Mouse (Mus musculus) kidney, embryonic 14.5 days (tissue): ENCODE data around the gene Cers2. TPM values are rescaled to one million over a fixed set of nuclear protein-coding genes. Genes with fewer than 3 reads are reported as not detected.

Source experiments
- ATAC-seq: fragments of 200-750 bp; cut with Nextera tagmentation; 2 replicates; pipeline ENCODE4 v1.8.0; 2017; ENCODE audit warnings: moderate number of reproducible peaks, mild to moderate bottlenecking, moderate TSS enrichment, moderate library complexity; ENCODE audit not compliant: low FRiP score, low TSS enrichment
- H3K27ac ChIP-seq: fragments of 300-500 bp; sonication (generic); 2 replicates; pipeline ENCODE4 v1.5.1; 2014; ENCODE audit warnings: low read depth, mild to moderate bottlenecking, low read length, moderate library complexity, mixed read lengths
- H3K27me3 ChIP-seq: fragments of 300-500 bp; sonication (generic); 2 replicates; pipeline ENCODE4 v1.6.1; 2014; ENCODE audit warnings: mild to moderate bottlenecking, low read length; ENCODE audit not compliant: control insufficient read depth, insufficient read depth
- H3K36me3 ChIP-seq: fragments of 300-500 bp; sonication (generic); 2 replicates; pipeline ENCODE4 v1.6.1; 2014; ENCODE audit warnings: low read length, mixed read lengths; ENCODE audit not compliant: control insufficient read depth, insufficient read depth
- H3K4me1 ChIP-seq: fragments of 300-500 bp; sonication (generic); 2 replicates; pipeline ENCODE4 v1.6.1; 2014; ENCODE audit warnings: low read length, mixed read lengths; ENCODE audit not compliant: control insufficient read depth, insufficient read depth
- H3K4me2 ChIP-seq: fragments of 300-500 bp; sonication (generic); replicated peaks from 2 replicates; pipeline ENCODE4 v1.6.1; 2014; ENCODE audit warnings: low read depth, mild to moderate bottlenecking, low read length
- H3K4me3 ChIP-seq: fragments of 300-500 bp; sonication (generic); 2 replicates; pipeline ENCODE4 v1.5.1; 2014; ENCODE audit warnings: mild to moderate bottlenecking, low read length
- H3K9ac ChIP-seq: fragments of 300-500 bp; sonication (generic); 2 replicates; pipeline ENCODE4 v1.6.1; 2014; ENCODE audit warnings: low read depth, mild to moderate bottlenecking, low read length, moderate library complexity
- H3K9me3 ChIP-seq: fragments of 300-500 bp; sonication (generic); 2 replicates; pipeline ENCODE4 v1.6.1; 2016; ENCODE audit warnings: low read length; ENCODE audit not compliant: control insufficient read depth
- WGBS: fragments of 180-500 bp; shearing (Covaris S2); extraction: QIAGEN DNeasy Blood & Tissue Kit; methylation state at CpG from one replicate; pipeline ENCODE4 v1.1.7; 2014; 5-methylcytosine and 5-hydroxymethylcytosine counted together
- polyA plus RNA-seq: library from polyadenylated mRNA; unstranded; fragments of >200 nt; fragmentation: Nextera tagmentation; extraction: Ambion mirVana; gene quantifications from 2 replicates; pipeline ENCODE4 v1.2.1, GENCODE M21; 2014

The Cers2 gene
- polyA plus RNA-seq, 1 experiment from 2014 or later, result 154 TPM

- Histone ChIP-seq H3K27me3 (no peaks in the 10 kb centered on the region), H3K27ac (no peak overlapping the region), H3K9ac (no peak overlapping the region), H3K4me2 (no peak overlapping the region), H3K4me1 (peaks cover 22% of the 10 kb centered on the region), H3K9me3 (no peaks in the 10 kb centered on the region), H3K4me3 (no peak overlapping the region), H3K36me3 (peaks cover 50% of the 10 kb centered on the region)
- 77% methylated on average over 2 of the region's 2 CpGs for WGBS
- ATAC-seq, result no peak
These were observed 4.5 kb downstream of the Cers2 start for GRCm38 (mm10) chr3:95319110-95319509.

GRCm38 (mm10) chr3:95319701-95320625 lies 5.4 kb downstream of the Cers2 start:
- no peaks in the 10 kb centered on the region for H3K27me3 ChIP-seq
- H3K36me3 ChIP-seq, result peaks cover 58% of the 10 kb centered on the region
- no peak overlapping the region for H3K4me2 ChIP-seq
- no peak overlapping the region for H3K27ac ChIP-seq
- H3K4me1 ChIP-seq, result peaks cover 22% of the 10 kb centered on the region
- ATAC-seq, result no peak
- no peak overlapping the region for H3K9ac ChIP-seq
- no peaks in the 10 kb centered on the region for H3K9me3 ChIP-seq
- 69% methylated on average over 12 of the region's 12 CpGs for WGBS
- no peak overlapping the region for H3K4me3 ChIP-seq

GRCm38 (mm10) chr3:95323429-95323828 lies 8.8 kb downstream of the Cers2 start:
- no peak overlapping the region for H3K9ac ChIP-seq
- H3K27ac ChIP-seq, result no peak overlapping the region
- no peak for ATAC-seq
- WGBS, result 93% methylated on average over 3 of the region's 3 CpGs
- H3K9me3 ChIP-seq, result no peaks in the 10 kb centered on the region
- H3K4me1 ChIP-seq, result peaks cover 5% of the 10 kb centered on the region; the same call in 1 of the 2 replicates
- no peak overlapping the region for H3K4me2 ChIP-seq
- peaks cover 93% of the 10 kb centered on the region for H3K36me3 ChIP-seq
- no peaks in the 10 kb centered on the region for H3K27me3 ChIP-seq
- no peak overlapping the region for H3K4me3 ChIP-seq

GRCm38 (mm10) chr3:95324454-95325144 lies 10.0 kb downstream of the Cers2 start:
- H3K4me1 ChIP-seq, result no peaks in the 10 kb centered on the region
- H3K27me3 ChIP-seq, result no peaks in the 10 kb centered on the region
- peaks cover 99% of the 10 kb centered on the region for H3K36me3 ChIP-seq
- no peak for ATAC-seq
- no peak overlapping the region for H3K4me3 ChIP-seq
- no peak overlapping the region for H3K9ac ChIP-seq
- no peak overlapping the region for H3K4me2 ChIP-seq
- no peaks in the 10 kb centered on the region for H3K9me3 ChIP-seq
- WGBS, result 86% methylated on average over 6 of the region's 6 CpGs
- H3K27ac ChIP-seq, result no peak overlapping the region

GRCm38 (mm10) chr3:95328803-95329404 lies 14.3 kb downstream of the Cers2 start:
- Histone ChIP-seq H3K4me2 (no peak overlapping the region), H3K4me3 (no peak overlapping the region), H3K9me3 (no peaks in the 10 kb centered on the region), H3K27me3 (no peaks in the 10 kb centered on the region), H3K4me1 (no peaks in the 10 kb centered on the region), H3K27ac (no peak overlapping the region), H3K36me3 (peaks cover 91% of the 10 kb centered on the region), H3K9ac (no peak overlapping the region)
- no peak for ATAC-seq
- 92% methylated on average over 1 of the region's 1 CpGs for WGBS

GRCm38 (mm10) chr3:95331528-95331927 lies 16.9 kb downstream of the Cers2 start:
- 100% methylated on average over 1 of the region's 1 CpGs for WGBS
- peaks cover 89% of the 10 kb centered on the region for H3K36me3 ChIP-seq

GRCm38 (mm10) chr3:95337345-95337744 lies 22.8 kb downstream of the Cers2 start:
- WGBS, result 95% methylated on average over 4 of the region's 4 CpGs
- no peak overlapping the region for H3K4me3 ChIP-seq
- ATAC-seq, result no peak
- no peaks in the 10 kb centered on the region for H3K27me3 ChIP-seq
- H3K4me1 ChIP-seq, result no peaks in the 10 kb centered on the region
- H3K36me3 ChIP-seq, result peaks cover 92% of the 10 kb centered on the region
- no peak overlapping the region for H3K4me2 ChIP-seq
- no peak overlapping the region for H3K27ac ChIP-seq
- no peak overlapping the region for H3K9ac ChIP-seq
- H3K9me3 ChIP-seq, result no peaks in the 10 kb centered on the region

More at GRCm38 (mm10) chr3:95331528-95331927, 16.9 kb downstream of the Cers2 start:
- Histone ChIP-seq H3K27ac (no peak overlapping the region), H3K4me1 (no peaks in the 10 kb centered on the region), H3K4me2 (no peak overlapping the region), H3K4me3 (no peak overlapping the region), H3K9ac (no peak overlapping the region), H3K27me3 (no peaks in the 10 kb centered on the region), H3K9me3 (no peaks in the 10 kb centered on the region)
- ATAC-seq, result no peak

- 91% methylated on average over 4 of the region's 4 CpGs for WGBS
- H3K4me3 ChIP-seq, result no peak overlapping the region
- no peak overlapping the region for H3K9ac ChIP-seq
- H3K36me3 ChIP-seq, result peaks cover 92% of the 10 kb centered on the region
- H3K27ac ChIP-seq, result no peak overlapping the region
- no peak for ATAC-seq
- no peak overlapping the region for H3K4me2 ChIP-seq
- H3K27me3 ChIP-seq, result no peaks in the 10 kb centered on the region
- H3K9me3 ChIP-seq, result no peaks in the 10 kb centered on the region
- H3K4me1 ChIP-seq, result no peaks in the 10 kb centered on the region
These were observed 23.7 kb downstream of the Cers2 start for GRCm38 (mm10) chr3:95338251-95338650.
